Mouse (Mus musculus) cerebellum, adult 2 months (tissue): ENCODE results near the gene Rsg1. TPM values are rescaled to one million over a fixed set of nuclear protein-coding genes. Genes with fewer than 3 reads are reported as not detected.

Experiments
- DNase-seq, 2 experiments: peaks; one replicate each; pipeline ENCODE4 v3.0.0; 2021
- H3K27ac ChIP-seq: fragments of 200-500 bp; 2 replicates; pipeline ENCODE4 v1.5.1; 2012; ENCODE audit warnings: low read length, control low read depth, inconsistent platforms; ENCODE audit not compliant: insufficient read depth
- H3K27me3 ChIP-seq: fragments of 200-500 bp; 2 replicates; pipeline ENCODE4 v1.6.1; 2012; ENCODE audit warnings: inconsistent platforms, mild to moderate bottlenecking, low read length, moderate library complexity; ENCODE audit not compliant: control insufficient read depth, insufficient read depth
- H3K4me1 ChIP-seq: fragments of 200-500 bp; 2 replicates; pipeline ENCODE4 v1.6.1; 2011; ENCODE audit warnings: low read length; ENCODE audit not compliant: control insufficient read depth, insufficient read depth
- H3K4me3 ChIP-seq: fragments of 200-500 bp; replicated peaks from 2 replicates; pipeline ENCODE3; 2011; ENCODE audit warnings: mild to moderate bottlenecking, low read depth, low read length, control low read depth; ENCODE audit not compliant: insufficient read depth
- CTCF ChIP-seq: fragments of 200-500 bp; IDR thresholded peaks from 2 replicates; pipeline ENCODE4 v1.5.1; 2011; ENCODE audit warnings: low read depth, mild to moderate bottlenecking, control low read depth, low read length, moderate library complexity, borderline replicate concordance; ENCODE audit not compliant: insufficient read depth
- POLR2A ChIP-seq: fragments of 200-500 bp; IDR thresholded peaks from 2 replicates; pipeline ENCODE4 v1.6.1; 2011; ENCODE audit warnings: low read length, control low read depth, borderline replicate concordance; ENCODE audit not compliant: insufficient read depth
- WGBS: fragments of 180-500 bp; shearing (Covaris S2); methylation state at CpG from one replicate; pipeline ENCODE4 v1.1.7; 2018; 5-methylcytosine and 5-hydroxymethylcytosine counted together
- polyA plus RNA-seq: library from polyadenylated mRNA; depleted of rRNA; stranded (reverse); fragments of >200 nt; gene quantifications from 2 replicates; pipeline ENCODE4 v1.2.3, GENCODE M21; 2012

Gene Rsg1
- polyA plus RNA-seq, 1 experiment, result 4.7 TPM

DNA sequence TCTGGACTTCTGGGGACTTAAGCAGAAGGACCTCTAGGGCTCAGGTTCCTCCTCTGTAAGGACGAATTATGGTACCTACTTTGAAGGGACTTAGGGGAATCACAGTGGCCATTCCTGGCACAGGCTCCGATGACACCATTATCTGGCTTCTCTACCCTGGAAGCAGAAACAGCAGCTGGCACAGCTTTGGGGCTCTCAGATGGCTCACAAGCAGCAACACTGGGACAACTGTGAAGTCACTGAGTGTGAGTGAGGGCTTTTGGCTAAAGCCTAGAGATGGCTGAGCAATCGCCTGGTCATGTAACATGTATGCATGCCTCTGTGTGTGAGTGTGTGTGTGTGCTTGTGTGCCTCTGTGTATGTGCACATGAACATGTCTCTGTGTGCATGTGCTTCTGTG, 23.1 kb downstream of the Rsg1 start:
- DNase-seq, result no peak
- Histone ChIP-seq H3K27me3 (no peaks in the 10 kb centered on the region; the same call in 1 of the 2 replicates), H3K4me3 (no peak overlapping the region), H3K27ac (no peak overlapping the region), H3K4me1 (peaks cover 3% of the 10 kb centered on the region; the same call in 1 of the 2 replicates)
- TF ChIP-seq POLR2A (no peak), CTCF (no peak)
- WGBS, result 32% methylated on average over 3 of the region's 3 CpGs

- TF ChIP-seq POLR2A, result no peak
- WGBS, result 7% methylated on average over 20 of the region's 20 CpGs
- no peak for DNase-seq
- peak overlapping the region; percentile 36 for H3K4me3 ChIP-seq
- no peaks in the 10 kb centered on the region; the same call in 1 of the 2 replicates for H3K27me3 ChIP-seq
- no peak overlapping the region for H3K27ac ChIP-seq
- H3K4me1 ChIP-seq, result 0 out of 2 replicates have a peak, but pooled peaks cover 3% of the 10 kb centered on the region
These were observed 25.0 kb downstream of the Rsg1 start for GRCm38 (mm10) chr4:141238492-141239387.

- H3K4me3 ChIP-seq, result peak within 1 kb of the TSS; percentile 36
- no peaks in the 10 kb centered on the region; the same call in 1 of the 2 replicates for H3K27me3 ChIP-seq
- 0 out of 2 replicates have a peak, but pooled peaks cover 3% of the 10 kb centered on the region for H3K4me1 ChIP-seq
- TF ChIP-seq POLR2A, result no peak
- TF ChIP-seq CTCF, result no peak
- peak; percentile 50 to 57 for DNase-seq
- 3% methylated on average over 31 of the region's 31 CpGs for WGBS
- no peak within 1 kb of the TSS for H3K27ac ChIP-seq
These were observed 25.8 kb downstream of the Rsg1 start, which contains the start of gene Arhgef19 for GRCm38 (mm10) chr4:141239388-141240125. Arhgef19 (plus strand) TSS chr4:141239499.

DNA sequence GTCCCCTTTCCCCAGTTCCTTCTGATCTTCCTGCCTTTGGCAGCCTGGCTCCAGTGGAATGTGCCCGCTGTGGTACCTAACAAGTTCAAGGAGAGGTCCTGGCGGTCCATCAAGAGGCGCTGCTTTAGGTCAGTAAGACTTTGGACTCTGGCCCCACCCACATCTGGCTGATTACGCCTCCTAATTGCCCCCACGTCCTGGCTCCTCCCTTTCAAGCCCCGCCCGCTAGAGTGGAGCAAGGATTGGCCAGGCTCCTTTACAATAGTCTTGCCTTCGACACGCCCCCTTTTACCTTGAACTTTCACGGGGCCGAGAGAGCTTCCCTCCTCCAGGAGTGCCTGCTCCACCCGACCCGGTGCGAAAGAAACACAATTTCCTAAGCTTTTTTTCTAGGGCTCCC, 26.9 kb downstream of the Rsg1 start:
- no peak for DNase-seq
- Histone ChIP-seq H3K27me3 (no peaks in the 10 kb centered on the region; the same call in 1 of the 2 replicates), H3K27ac (no peak overlapping the region), H3K4me1 (0 out of 2 replicates have a peak, but pooled peaks cover 3% of the 10 kb centered on the region), H3K4me3 (no peak overlapping the region)
- WGBS, result 18% methylated on average over 14 of the region's 14 CpGs
- no peak for TF ChIP-seq POLR2A
- no peak for TF ChIP-seq CTCF

- Histone ChIP-seq H3K4me1 (peaks cover 5% of the 10 kb centered on the region; the same call in 1 of the 2 replicates), H3K27me3 (no peaks in the 10 kb centered on the region; the same call in 1 of the 2 replicates), H3K4me3 (no peak overlapping the region), H3K27ac (no peak overlapping the region)
- WGBS, result 52% methylated on average over 15 of the region's 15 CpGs
- no peak for DNase-seq
- TF ChIP-seq POLR2A (no peak), CTCF (no peak)
These were observed 28.1 kb downstream of the Rsg1 start for GRCm38 (mm10) chr4:141241861-141242260.

GRCm38 (mm10) chr4:141242651-141243241, 29.0 kb downstream of the Rsg1 start:
- no peak overlapping the region for H3K4me3 ChIP-seq
- peak in 1 of 2 experiments; percentile 47 for DNase-seq
- TF ChIP-seq POLR2A, result no peak
- TF ChIP-seq CTCF, result no peak
- no peak overlapping the region for H3K27ac ChIP-seq
- H3K4me1 ChIP-seq, result peaks cover 9% of the 10 kb centered on the region; the same call in 1 of the 2 replicates
- H3K27me3 ChIP-seq, result no peaks in the 10 kb centered on the region; the same call in 1 of the 2 replicates
- 16% methylated on average over 10 of the region's 11 CpGs for WGBS

GRCm38 (mm10) chr4:141243636-141244035, 29.9 kb downstream of the Rsg1 start:
- DNase-seq, result no peak
- Histone ChIP-seq H3K27ac (no peak overlapping the region), H3K27me3 (peaks cover 3% of the 10 kb centered on the region; the same call in 1 of the 2 replicates), H3K4me3 (no peak overlapping the region), H3K4me1 (peaks cover 9% of the 10 kb centered on the region)
- no peak for TF ChIP-seq CTCF
- TF ChIP-seq POLR2A, result no peak
- 81% methylated on average over 5 of the region's 5 CpGs for WGBS
